Mouse (Mus musculus): ENCODE results near the gene Zfp81.
"Not testable (repeated sequence)": the region's sequence is repeated elsewhere in the genome, so short reads cannot be mapped to it uniquely, and the experiment has no call there.

Gene Zfp81

GRCm38 (mm10) chr17:33358411-33359384, at the start of gene Zfp81:
TSS of gene Zfp81 (minus strand) at chr17:33358878.
- DNase-seq = peak; percentile 76

- peak; percentile 77 for DNase-seq
Measured at GRCm38 (mm10) chr17:33394182-33395034, 35.7 kb upstream of the Zfp81 start, which contains the start of gene Zfp101. TSS of gene Zfp101 (minus strand) at chr17:33394641.

- no peak for DNase-seq
Measured at GRCm38 (mm10) chr17:33392271-33392670, 33.6 kb upstream of the Zfp81 start.

- DNase-seq = no peak
Measured at GRCm38 (mm10) chr17:33385705-33386104, 27.0 kb upstream of the Zfp81 start.

- DNase-seq = no peak
Measured at GRCm38 (mm10) chr17:33372795-33373194, 14.1 kb upstream of the Zfp81 start.

- no peak for DNase-seq
Measured at GRCm38 (mm10) chr17:33352981-33353380, 5.7 kb downstream of the Zfp81 start.

- DNase-seq = not testable (repeated sequence)
Measured at GRCm38 (mm10) chr17:33289876-33290149, 68.9 kb downstream of the Zfp81 start.

- DNase-seq = not testable (repeated sequence)
Measured at GRCm38 (mm10) chr17:33289039-33289875, 69.4 kb downstream of the Zfp81 start, which contains the start of gene Zfp955b. TSS of gene Zfp955b (plus strand) at chr17:33289544.

Measured in right cerebral cortex, postnatal 4 days (tissue).